Mouse (Mus musculus) monocyte, adult 2 months (primary cell): ENCODE data around the gene Adcy9.

ENCODE experiments used
- DNase-seq, 2 experiments: peaks; one replicate each; pipeline ENCODE4 v3.0.0; 2022; ENCODE audit warnings: low spot score in 2 of 2, low read depth in 1 of 2

Gene Adcy9

GRCm38 (mm10) chr16:4420298-4421054 lies at the start of gene Adcy9:
Gene Adcy9, minus strand, starts transcription at chr16:4420498.
- peak in 1 of 2 experiments; percentile 57 for DNase-seq

GRCm38 (mm10) chr16:4469599-4470352 lies 49.5 kb upstream of the Adcy9 start:
- no peak for DNase-seq

- no peak for DNase-seq
Measured at GRCm38 (mm10) chr16:4464529-4465089, 44.3 kb upstream of the Adcy9 start.

- no peak for DNase-seq
Measured at GRCm38 (mm10) chr16:4457927-4458326, 37.6 kb upstream of the Adcy9 start.

- DNase-seq = no peak
Measured at GRCm38 (mm10) chr16:4456391-4456790, 36.1 kb upstream of the Adcy9 start.

GRCm38 (mm10) chr16:4455693-4456092 lies 35.4 kb upstream of the Adcy9 start:
- DNase-seq = no peak

GRCm38 (mm10) chr16:4454563-4454962 lies 34.3 kb upstream of the Adcy9 start:
- no peak for DNase-seq

GRCm38 (mm10) chr16:4449418-4449817 lies 29.1 kb upstream of the Adcy9 start:
- no peak for DNase-seq

GRCm38 (mm10) chr16:4448235-4448634 lies 27.9 kb upstream of the Adcy9 start:
- no peak for DNase-seq

GRCm38 (mm10) chr16:4446395-4446794 lies 26.1 kb upstream of the Adcy9 start:
- no peak for DNase-seq

GRCm38 (mm10) chr16:4444378-4444777 lies 24.1 kb upstream of the Adcy9 start:
- DNase-seq = no peak

- no peak for DNase-seq
Measured at GRCm38 (mm10) chr16:4439302-4440066, 19.2 kb upstream of the Adcy9 start.

- DNase-seq = no peak
Measured at GRCm38 (mm10) chr16:4436738-4437137, 16.4 kb upstream of the Adcy9 start.

- no peak for DNase-seq
Measured at GRCm38 (mm10) chr16:4435371-4435770, 15.1 kb upstream of the Adcy9 start.

GRCm38 (mm10) chr16:4431841-4432240 lies 11.5 kb upstream of the Adcy9 start:
- no peak for DNase-seq

GRCm38 (mm10) chr16:4431013-4431412 lies 10.7 kb upstream of the Adcy9 start:
- no peak for DNase-seq

GRCm38 (mm10) chr16:4430232-4430631 lies 9.9 kb upstream of the Adcy9 start:
- no peak for DNase-seq

GRCm38 (mm10) chr16:4425658-4426234 lies 5.4 kb upstream of the Adcy9 start:
- DNase-seq = no peak

- no peak for DNase-seq
Measured at GRCm38 (mm10) chr16:4423613-4424012, 3.3 kb upstream of the Adcy9 start.

- no peak for DNase-seq
Measured at GRCm38 (mm10) chr16:4422991-4423390, 2.7 kb upstream of the Adcy9 start.
